Mouse (Mus musculus) T-cell, adult 66 days (primary cell): ENCODE measurements around the gene Kcnb1. TPM values are rescaled to one million over a fixed set of nuclear protein-coding genes. Genes with fewer than 3 reads are reported as not detected.

Experiments
- total RNA-seq, 2 experiments: library from RNA; stranded (reverse); gene quantifications; 3 replicates in 1 of 2; 4 replicates in 1 of 2; pipeline ENCODE4 v1.2.4; 2023

Kcnb1 gene
- under 1 TPM in 1 of 2 experiments, not detected in 1; 0.30 TPM for total RNA-seq

GRCm38 (mm10) chr2:167190076-167190399, at the start of gene Kcnb1:
TSS of gene Kcnb1 (minus strand) at chr2:167190155.

GRCm38 (mm10) chr2:167062965-167063880, 126.7 kb downstream of the Kcnb1 start, which contains the start of gene Znfx1:
TSS of gene Znfx1 (minus strand) at chr2:167063015.

Other genes starting within 250 kb of the Kcnb1 start
- gene Stau1, start 193.9 kb downstream of the Kcnb1 start, total RNA-seq = 10 to 100 TPM; 59.0 to 64.2 TPM
- gene Ddx27, start 175.0 kb downstream of the Kcnb1 start, total RNA-seq = 100 to 1,000 TPM; 119 to 128 TPM
- 10 to 100 TPM; 72.9 to 78.4 TPM for gene Znfx1, start 127.1 kb downstream of the Kcnb1 start, total RNA-seq
- not detected for gene Ptgis, start 50.4 kb upstream of the Kcnb1 start, total RNA-seq
- 10 to 100 TPM; 36.5 to 39.4 TPM for gene B4galt5, start 159.0 kb upstream of the Kcnb1 start, total RNA-seq
- gene Slc9a8, start 231.6 kb upstream of the Kcnb1 start, total RNA-seq = 100 to 1,000 TPM in 1 of 2 experiments, 10 to 100 TPM in 1; 90.8 to 110 TPM